Mouse (Mus musculus) adrenal gland, postnatal 4 days (tissue): ENCODE data around the gene En2. TPM values are rescaled to one million over a fixed set of nuclear protein-coding genes. Genes with fewer than 3 reads are reported as not detected.

Experiments
- DNase-seq, 2 experiments: peaks; one replicate each; pipeline ENCODE4 v3.0.0; 2021 to 2022; ENCODE audit warnings: low spot score in 2 of 2, mixed read lengths in 2 of 2
- total RNA-seq, 2 experiments: library from RNA; stranded (reverse); gene quantifications; 2 replicates each; pipeline ENCODE4 v1.2.3; 2021

Gene En2
- total RNA-seq, 2 experiments from 2014 or later = 0.08 to 0.28 TPM

DNA sequence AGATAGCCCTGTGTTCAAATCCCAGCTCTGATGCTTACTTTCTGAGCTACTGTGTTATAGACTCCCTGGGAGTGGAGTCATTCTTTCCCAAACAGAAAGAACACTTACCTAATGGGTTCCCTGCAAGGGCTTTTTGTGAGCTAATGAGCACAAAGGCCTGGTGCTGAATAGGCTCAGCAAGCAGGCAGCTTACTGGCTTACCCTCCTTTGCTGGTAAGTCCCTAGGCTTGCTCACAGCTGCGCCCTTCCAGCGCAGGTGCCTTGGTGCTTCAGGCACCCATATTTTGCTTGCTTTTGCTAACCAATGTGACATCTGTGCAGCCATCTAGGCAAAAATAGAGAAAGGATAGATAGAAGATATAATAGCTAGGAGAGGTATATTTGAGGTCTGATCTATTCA is 11.1 kb downstream of the En2 start:
- DNase-seq = no peak

DNA sequence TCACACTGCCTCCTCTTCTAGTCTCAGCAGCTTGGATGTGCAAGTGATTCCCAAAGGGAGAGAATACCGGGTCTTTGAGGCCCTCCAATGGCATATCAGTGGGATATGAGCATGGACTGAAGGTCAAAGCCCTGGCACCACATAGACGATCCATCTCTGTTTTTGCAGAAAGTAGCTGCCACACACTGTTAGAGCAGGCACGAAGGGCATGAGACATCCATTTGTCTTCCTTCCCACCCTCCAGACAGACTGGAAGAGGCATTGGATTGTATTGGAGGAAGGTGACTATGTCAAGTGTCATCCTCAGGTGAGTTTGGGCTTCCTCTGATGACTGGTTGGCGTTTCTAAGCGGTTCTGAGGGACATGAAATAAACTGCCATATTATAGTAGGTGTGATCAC is 12.8 kb downstream of the En2 start:
- DNase-seq = no peak

DNA sequence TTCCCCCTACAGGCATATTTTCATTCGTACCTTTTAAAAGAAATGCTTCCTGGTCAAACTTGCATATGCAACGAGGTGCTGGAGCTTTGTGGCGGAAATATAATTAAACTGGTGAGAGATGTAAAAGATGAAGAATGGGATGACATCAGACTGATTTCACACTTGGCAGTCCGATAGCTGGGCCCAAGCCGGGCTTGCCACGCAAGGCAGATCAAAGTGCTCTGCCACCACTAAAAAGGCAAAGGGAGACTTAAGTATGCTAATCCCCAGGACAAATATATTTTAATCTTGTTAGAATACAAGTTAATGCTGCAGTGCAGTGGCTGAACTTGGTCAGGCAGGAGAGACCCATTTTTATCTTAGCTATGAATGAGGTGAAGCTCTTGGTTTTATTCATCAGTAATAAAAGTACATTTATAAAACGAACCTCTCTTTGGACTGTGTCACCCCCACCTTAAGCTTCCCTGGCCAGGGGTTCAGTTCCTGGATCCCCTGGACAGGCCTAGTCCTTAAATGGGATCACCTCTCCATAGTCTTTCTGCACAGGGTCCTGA is 13.8 kb downstream of the En2 start:
- DNase-seq = no peak

DNA sequence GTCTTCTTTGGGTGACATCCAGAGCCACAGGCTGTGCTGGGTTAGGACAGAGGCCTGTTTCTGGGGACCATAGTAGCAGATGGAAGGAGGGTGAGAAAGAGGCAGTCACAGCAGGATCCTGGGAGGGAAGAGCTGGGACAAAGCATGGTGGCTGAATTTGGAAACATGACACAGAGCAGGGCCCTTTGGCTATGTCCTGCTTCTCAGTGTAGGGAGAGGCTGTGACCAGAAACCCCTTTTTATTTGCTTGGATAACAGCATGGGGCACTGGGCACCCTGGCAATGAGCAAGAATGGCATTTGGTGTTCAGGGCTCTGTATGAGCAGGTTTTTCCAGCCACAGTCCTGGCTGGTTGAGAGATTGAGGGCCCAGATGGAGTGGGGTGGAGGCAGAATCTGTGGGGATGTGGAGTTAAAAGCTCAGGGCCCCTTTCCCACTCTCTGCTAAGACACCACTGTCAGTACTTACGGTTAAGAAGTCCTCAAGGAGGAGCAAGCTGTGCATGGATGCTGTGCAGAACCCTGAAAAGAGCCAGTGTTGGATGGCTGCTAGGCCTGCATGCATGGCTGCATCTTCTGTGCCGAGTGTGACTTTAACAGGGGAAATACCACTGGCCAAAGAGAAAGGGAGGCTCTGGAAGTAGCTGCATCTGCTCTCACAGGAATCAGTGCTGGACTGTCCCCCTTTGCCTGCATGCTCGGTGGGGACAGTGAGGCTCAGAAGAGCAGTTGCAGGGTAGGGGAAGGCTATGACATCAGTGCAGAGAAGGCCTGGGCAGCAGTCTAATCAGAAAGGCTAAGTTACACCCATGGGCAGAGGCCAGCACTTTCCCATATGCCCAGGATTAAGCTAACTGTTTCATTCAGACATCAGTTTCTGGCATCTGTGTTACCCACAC is 26.0 kb downstream of the En2 start:
- no peak for DNase-seq

DNA sequence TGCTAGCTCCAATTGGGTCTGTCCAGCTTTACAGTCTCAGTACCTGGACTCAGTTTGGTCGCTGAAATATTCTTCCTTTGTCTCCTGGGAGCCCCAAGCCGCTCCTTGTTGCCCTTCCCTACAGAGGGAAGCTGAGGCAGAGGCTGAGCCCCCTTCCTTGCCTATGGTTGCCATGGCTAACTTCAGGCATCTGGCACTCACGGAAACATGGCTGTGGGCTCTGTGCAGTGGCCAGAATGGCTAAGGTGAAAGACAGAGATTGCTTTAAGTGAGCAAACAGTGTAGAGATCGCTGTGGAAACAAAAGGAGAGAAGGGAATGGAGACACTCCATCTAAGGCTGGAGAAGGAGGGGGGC is 26.6 kb downstream of the En2 start:
- no peak for DNase-seq

DNA sequence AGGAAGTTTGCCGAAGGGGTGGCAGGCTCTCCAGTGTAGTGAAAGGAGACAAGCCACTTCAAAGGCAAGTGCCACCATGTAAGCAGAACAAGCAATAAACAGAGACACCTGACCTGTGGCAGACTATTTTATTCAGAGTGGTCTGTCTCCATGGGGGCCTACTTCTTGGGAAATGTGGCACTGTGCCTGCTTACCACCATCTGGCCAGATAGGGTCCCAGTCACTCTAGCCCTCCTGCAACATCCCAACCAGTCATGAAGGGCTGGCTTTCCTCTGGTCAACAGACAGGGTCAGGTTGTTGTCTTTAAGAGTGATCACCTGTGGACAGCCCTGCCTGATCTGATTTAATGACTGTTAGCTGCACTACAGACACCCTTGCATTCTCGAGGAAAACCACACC is 30.0 kb downstream of the En2 start:
- no peak for DNase-seq

DNA sequence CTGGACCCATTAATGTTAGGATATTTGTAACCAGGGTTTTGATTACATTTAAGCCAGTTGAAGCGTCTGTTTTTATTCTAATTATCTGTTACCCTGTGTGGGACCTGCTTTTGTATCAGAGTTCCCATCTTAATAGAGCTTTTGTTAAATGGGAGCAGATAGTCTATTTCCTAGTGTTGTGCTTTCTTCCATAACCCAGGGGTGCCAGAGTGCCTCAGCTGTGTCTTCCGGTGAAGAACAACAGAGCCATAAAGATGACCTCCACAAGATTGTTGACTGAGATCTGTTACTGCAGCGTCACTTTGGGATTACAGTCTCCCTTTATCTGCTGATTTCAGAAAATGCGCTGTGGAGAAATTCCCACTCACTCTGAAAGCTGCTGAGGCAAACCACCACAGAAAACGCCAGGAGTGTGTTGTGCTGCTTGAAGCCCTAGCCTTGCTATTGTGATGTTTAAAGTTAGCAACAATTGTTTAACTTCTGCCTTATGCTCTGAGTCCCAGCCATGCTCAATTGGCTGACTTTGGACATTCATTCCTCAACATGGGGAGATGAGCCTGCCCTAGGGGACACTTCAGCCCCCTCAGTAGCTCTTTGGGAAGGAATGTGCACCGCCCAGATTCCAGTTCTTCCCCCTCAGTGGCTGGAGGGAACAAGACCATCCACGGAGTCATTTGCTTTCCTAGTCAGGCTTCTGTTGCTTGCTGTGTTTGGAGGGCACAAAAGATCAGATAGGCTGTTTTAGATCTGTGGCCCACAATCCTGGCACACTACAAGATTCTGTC is 33.8 kb downstream of the En2 start:
- no peak for DNase-seq

DNA sequence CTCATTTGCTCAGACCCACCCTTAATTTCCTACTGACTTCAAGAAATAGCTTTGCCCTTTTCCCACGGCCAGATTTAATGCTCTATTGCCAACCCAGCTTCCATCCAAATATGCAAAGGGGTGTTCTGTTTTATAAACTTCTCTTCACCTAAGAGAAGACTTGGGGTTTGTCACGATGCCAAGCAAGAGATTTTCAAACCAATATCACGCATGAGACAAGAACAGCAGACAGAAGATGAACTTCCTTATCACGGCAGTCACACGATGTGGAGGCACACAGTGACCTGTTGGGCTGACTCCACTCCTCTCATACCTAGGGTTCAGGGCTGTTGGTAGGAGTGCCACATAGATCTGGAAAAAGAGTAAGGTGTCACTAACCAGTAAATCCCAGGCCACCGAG is 37.6 kb downstream of the En2 start:
- no peak for DNase-seq

DNA sequence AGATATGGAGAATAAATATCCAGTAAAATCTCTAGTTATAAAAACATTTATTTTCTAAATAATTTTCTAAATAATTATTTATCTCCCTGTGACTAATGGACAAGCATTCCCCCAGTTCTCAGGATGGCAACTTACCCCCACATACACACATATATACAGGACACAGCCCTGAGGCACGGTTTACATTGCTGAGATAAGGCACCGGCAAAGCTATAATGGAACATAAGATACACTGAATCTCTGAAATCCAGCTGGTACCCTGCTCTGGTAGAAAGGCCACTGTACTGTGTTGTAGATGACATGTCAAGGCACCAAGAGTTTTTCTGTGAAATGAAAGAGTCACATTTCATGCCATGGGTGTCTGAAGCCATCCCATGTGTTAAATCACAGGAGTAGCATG is 39.2 kb downstream of the En2 start:
- DNase-seq = no peak

DNA sequence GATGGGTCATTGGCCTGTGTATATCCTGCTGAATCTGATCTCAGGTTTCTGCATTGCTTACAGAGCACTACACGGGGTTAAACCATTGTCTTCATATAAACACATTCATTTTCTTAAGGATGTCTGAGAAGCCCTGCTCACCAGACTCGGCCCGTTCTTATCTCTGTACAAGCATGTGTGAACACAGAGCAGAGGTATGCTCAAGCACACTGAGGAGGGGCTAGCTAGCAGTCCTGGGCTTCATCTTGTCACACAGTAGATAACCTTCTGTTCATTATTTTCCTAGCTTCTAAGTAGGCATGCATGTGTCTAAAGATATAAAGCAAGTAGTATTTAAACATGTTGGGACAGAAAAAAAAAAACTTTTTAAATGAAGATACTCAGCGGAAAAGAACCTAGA is 41.0 kb downstream of the En2 start:
- DNase-seq = no peak

DNA sequence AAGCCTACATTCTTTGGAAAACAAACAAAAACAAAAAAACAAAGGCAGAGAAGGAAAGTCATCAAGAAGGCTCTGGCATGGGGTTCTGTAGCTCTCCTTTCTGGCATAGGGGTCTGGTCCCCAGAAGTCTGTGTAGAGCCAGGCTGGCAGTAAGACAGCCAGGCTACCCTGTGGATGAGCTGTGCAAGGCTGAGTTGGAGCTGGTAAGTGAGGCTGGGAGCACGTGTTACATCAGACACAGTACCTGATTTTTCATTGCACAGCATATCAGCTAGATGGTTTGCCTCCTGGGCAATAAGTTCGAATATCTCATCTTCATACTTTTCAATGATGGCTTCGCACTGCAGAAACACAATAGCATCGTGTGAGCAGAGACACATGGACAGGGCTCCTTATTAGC is 41.5 kb downstream of the En2 start:
- no peak for DNase-seq

DNA sequence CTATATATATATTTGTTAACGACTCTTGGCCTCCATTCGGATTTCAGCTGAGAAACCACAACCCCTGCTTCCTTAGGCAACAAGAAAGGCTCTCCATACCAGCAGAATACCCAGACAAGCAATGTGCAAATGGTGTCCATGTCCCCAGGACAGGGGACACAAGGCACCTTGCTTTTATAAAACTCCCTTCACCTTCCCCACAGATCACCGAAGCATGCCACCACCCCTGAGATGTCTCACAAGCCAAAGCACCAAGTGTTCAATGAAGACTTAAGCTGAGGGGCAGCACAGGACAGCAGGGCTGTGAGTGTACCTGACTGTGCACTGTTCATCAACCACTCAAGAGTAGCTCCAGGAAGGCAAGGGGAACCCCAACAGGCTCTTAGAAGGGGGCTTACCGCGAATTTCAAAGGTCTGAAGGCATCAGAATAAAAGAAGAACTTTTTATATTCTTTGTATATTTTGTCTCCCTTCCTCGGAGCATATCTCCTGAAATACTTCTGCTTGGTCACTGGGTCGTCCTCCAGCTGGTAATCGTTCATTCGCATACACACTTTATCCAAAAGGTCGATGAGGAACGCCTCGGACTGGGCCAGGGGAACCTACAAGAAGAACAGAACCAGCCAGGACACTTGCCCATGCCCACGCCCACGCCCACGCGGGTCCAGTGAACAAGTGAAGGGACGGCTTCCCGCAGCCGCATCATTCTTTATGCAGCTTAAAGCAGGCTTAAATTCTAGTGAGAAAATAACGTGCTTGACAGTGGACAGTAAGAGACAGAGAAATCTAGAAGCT is 43.4 kb downstream of the En2 start:
- DNase-seq = no peak

DNA sequence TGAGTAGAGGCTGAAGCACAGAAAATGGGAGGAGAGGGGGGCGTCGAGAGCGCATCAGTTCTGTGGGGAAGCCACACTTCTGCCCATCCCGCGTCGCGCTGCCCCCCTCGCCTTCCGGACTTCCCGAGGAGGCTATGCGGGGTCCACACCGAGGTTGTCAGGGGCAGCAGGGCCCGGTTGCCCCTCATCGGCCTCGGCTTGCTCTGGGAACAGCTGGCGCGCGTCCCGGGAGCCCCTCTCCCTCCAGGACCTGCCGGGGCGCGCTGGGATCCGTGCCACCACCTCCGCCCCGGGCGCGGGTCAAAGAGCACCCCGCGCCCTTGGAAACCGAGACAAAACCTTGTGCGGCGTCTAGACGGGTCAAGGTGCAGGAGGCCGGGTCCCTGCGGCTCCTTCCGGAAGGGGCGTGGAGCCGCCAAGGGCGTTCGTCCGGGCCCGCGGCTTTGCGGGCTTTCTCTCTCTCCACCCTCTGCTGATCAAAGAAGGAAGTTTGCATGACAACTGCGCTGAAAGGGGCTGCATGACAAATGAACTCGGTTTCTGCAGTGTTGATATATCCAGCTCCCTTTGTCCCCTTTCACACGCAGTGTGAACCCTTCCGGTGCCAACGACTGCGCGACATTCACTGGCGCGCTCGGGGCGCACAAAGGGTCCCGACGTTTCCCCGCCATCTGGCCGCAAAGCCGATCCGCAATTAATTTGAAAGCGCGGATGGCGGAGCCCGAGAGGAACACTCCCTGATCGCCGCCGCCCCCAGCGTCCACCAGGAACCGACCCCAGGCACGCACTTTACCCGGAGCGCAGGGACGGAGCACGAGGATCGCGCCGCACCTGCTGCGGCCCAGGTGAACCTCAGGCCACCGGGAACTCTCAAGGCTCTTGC is 44.3 kb downstream of the En2 start:
- DNase-seq = no peak

DNA sequence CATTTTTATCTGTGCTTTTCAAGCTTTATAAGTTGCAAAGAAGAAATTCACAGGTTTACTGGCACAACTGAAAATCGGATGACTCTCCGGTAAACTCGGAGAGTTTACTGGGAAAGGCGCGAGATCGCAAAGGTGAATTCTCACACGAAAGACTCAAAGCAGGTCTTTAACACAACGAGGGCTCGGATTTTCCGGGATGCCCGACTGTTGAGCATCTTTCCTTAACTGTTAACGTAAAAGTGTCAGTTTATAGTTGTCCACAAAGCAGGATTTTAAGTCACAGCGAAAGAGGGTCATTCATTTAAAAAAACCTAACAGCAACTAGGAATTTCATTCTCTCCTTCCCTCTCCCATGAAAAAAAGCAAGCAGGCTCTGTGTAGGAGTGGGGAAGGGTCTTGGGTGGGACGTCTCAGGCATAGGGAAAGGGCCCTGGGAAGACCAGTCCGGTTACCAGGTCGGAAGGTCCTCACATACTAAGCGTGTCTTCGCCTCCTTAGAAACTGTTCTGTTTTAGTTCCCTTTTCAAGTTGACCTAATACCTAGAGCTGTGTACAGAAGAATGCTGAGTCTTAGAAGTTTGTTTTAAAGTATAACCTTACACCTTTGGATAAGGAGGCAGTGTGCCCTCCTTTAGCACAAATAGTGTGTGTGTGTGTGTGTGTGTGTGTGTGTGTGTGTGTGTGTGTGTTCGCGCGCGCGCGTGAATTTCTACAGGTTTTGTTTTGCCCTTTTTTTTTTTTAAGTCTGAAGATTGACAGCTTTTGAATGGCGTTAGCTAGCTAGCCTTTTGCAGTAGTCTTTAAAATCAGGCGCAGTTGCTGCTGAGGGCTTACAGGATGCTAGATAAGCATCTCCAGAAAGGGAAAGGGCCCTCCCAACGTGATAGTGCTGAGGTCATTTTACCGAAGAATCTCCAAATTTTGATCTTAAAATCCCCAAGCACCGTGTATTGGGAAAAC is 45.4 kb downstream of the En2 start:
- DNase-seq = no peak

DNA sequence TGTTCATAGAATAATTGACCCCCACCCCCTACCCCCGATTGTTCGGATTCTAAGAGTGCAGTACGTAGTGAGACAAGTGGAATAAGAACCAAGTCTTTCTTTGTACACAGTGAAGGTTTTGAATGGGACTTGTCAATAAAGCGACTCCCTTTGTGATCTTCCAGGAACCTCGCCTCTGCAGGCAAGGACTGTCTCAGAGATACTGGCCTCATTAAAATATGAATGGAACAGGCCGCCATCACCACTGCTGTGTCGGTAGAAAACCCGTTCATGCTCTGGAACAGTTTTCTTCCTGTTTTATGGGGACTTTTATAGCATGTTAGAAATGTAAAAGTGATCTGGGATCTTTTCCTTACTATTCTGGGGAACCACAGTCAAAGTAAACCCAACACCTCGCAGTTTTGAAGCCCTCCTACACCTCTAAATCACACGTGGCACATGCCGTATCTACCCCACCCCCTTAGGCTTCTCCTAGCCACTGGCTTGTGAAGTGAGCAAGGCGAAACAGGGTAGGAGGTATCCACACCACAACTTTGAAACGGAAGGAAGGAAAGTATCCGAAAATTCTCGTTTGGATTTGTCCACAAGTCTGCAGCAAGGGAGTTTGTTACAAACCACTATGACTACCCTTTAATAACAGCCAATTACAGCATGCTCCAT is 46.3 kb downstream of the En2 start:
- DNase-seq = no peak

DNA sequence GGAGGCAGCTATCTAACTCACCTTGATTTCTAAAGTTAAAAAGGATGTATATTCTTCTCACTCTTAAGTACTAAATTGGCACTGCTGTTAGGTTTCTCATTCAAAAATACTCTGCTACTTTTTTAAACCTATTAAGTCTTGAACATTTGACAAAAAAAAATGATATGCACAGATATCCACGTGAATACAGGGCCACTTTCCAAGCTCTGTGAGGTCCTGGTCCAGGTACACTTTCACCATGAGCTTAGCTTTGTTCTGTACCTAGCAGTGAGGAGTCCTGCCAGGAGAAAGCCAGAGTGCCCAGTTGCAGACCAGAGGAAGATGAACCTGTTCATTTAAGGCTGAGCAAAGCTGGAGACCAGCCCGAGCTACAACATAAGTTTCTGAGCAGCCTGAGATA is 47.9 kb downstream of the En2 start:
- no peak for DNase-seq

DNA sequence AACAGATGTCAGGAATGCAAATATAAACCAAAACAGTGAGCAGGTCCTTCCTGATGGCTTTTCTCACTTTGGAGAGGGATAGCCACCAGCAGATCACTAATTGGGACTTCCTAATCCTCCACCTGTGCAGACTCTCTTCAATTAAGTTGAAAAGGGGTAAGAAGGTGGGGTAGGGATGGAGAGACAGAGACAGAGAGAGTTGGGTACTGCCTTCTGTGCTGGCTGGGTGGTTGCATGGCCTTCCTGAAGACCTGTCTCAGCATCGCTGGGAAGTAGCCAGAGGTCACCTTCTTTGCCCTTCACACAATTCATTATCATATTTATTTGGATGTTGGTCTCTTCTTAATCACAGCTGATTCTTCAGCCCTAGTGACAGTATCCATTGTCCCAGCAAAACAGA is 54.1 kb downstream of the En2 start:
- DNase-seq = no peak
